Comparison of ENCODE assay signal across 10 mouse cellular contexts in genomic region chr5:92554891-92555511, GRCm38 (mm10). TPM values are rescaled to one million over a fixed set of nuclear protein-coding genes. Genes with fewer than 3 reads are reported as not detected.
DNase-seq lines count a peak whose midpoint lies in the region; ATAC-seq lines count a peak whose summit lies in the region.
"Had no signal": no experiment of that assay in that cellular context is flagged by ENCODE, and none has a peak within 500 bp of the region (broad histone marks: within the 10 kb centered on the region; RNA-seq: fewer than 3 reads in every experiment).

Gene Fam47e, plus strand, starts transcription at chr5:92555069.

- H3K9me3 ChIP-seq in forebrain, embryonic 13.5 days (replicated peaks): peaks cover 2% of the 10 kb centered on the region; the same call in 1 of the 2 replicates
- H3K9me3 ChIP-seq in forebrain, embryonic 11.5 days (ENCODE audit: control insufficient read depth, low read length): no peaks in the 10 kb centered on the region; the same call in 1 of the 2 replicates
- H3K9me3 ChIP-seq: limb, embryonic 13.5 days; neural tube, embryonic 12.5 days had no signal

- 79% methylated on average over 16 of the region's 16 CpGs for WGBS in forebrain, embryonic 13.5 days
- 73% methylated on average over 16 of the region's 16 CpGs for WGBS in forebrain, embryonic 11.5 days

- H3K27me3 ChIP-seq in forebrain, embryonic 13.5 days: no peaks in the 10 kb centered on the region
- H3K27me3 ChIP-seq in forebrain, embryonic 11.5 days (ENCODE audit: control insufficient read depth, insufficient read depth, low read length): no peaks in the 10 kb centered on the region
- H3K27me3 ChIP-seq: limb, embryonic 13.5 days; neural tube, embryonic 12.5 days had no signal

- H3K9ac ChIP-seq in forebrain, embryonic 13.5 days: no peak within 1 kb of the TSS
- H3K9ac ChIP-seq in forebrain, embryonic 11.5 days (ENCODE audit: low read length): no peak within 1 kb of the TSS
- H3K9ac ChIP-seq: limb, embryonic 13.5 days; neural tube, embryonic 12.5 days had no signal

- DNase-seq in forebrain, embryonic 11.5 days (ENCODE audit: low spot score): no peak
- DNase-seq in urinary bladder, adult 18-20 months (ENCODE audit: low spot score in 2 of 2): peak; percentile 41 to 54
- DNase-seq in urinary bladder, postnatal 10 days (ENCODE audit: low spot score): no peak
- DNase-seq in left cerebral cortex, postnatal 10 days (ENCODE audit: extremely low spot score in 1 of 2, low spot score in 2 of 2): peak; percentile 21 to 47
- peak; percentile 24 for DNase-seq in urinary bladder, postnatal 25 days (ENCODE audit: low spot score)
- DNase-seq in gastrocnemius, postnatal 14 days: no peak
- no peak for DNase-seq in gastrocnemius, adult 8-10 months (ENCODE audit: low spot score in 2 of 2)

- no peaks in the 10 kb centered on the region for H3K36me3 ChIP-seq in forebrain, embryonic 13.5 days (ENCODE audit: poor library complexity, severe bottlenecking)
- H3K36me3 ChIP-seq in forebrain, embryonic 11.5 days (ENCODE audit: control insufficient read depth, insufficient read depth, low read length): no peaks in the 10 kb centered on the region
- H3K36me3 ChIP-seq: limb, embryonic 13.5 days; neural tube, embryonic 12.5 days had no signal

- H3K4me3 ChIP-seq in forebrain, embryonic 13.5 days: no peak within 1 kb of the TSS
- no peak within 1 kb of the TSS for H3K4me3 ChIP-seq in forebrain, embryonic 11.5 days (ENCODE audit: low read depth, low read length)
- H3K4me3 ChIP-seq: limb, embryonic 13.5 days; neural tube, embryonic 12.5 days had no signal

- intact Hi-C loops in left cerebral cortex, postnatal 10 days (cut with DNase I): no loop called here
- intact Hi-C loops in gastrocnemius, postnatal 14 days (cut with DNase I; ENCODE audit: low total_unique reads): no loop called here

- no peak within 1 kb of the TSS for H3K4me2 ChIP-seq in forebrain, embryonic 13.5 days
- H3K4me2 ChIP-seq in forebrain, embryonic 11.5 days (ENCODE audit: low read depth, low read length, severe bottlenecking): no peak within 1 kb of the TSS
- H3K4me2 ChIP-seq: limb, embryonic 13.5 days; neural tube, embryonic 12.5 days had no signal

- no peak within 1 kb of the TSS for H3K27ac ChIP-seq in forebrain, embryonic 13.5 days
- no peak within 1 kb of the TSS for H3K27ac ChIP-seq in forebrain, embryonic 11.5 days (ENCODE audit: low read depth, low read length)
- H3K27ac ChIP-seq: limb, embryonic 13.5 days; neural tube, embryonic 12.5 days had no signal

- H3K4me1 ChIP-seq in forebrain, embryonic 13.5 days: 0 out of 2 replicates have a peak, but pooled peaks cover 1% of the 10 kb centered on the region
- H3K4me1 ChIP-seq in forebrain, embryonic 11.5 days (replicated peaks; ENCODE audit: control insufficient read depth, insufficient read depth, low read length): no peaks in the 10 kb centered on the region
- H3K4me1 ChIP-seq: limb, embryonic 13.5 days; neural tube, embryonic 12.5 days had no signal

- peak; percentile 45; the same call in 1 of the 2 replicates for ATAC-seq in forebrain, embryonic 13.5 days
- ATAC-seq in forebrain, embryonic 11.5 days (replicated peaks; ENCODE audit: low FRiP score): no peak

RNA-seq across cellular contexts. Expression of gene Fam47e, which starts in this region (rescaled TPM):
- polyA plus RNA-seq in forebrain, embryonic 13.5 days (2015; fragmentation: Nextera tagmentation; extraction: Ambion mirVana): 0.38 TPM in 1 of 2 replicates, not detected in the other
- polyA plus RNA-seq in forebrain, embryonic 11.5 days (2014; fragmentation: Nextera tagmentation; extraction: Ambion mirVana): not detected in 2 replicates
- total RNA-seq in left cerebral cortex, postnatal 10 days (2021): under 1 TPM in 1 of 2 experiments, not detected in 1; 0.55 TPM
- not detected for total RNA-seq in gastrocnemius, postnatal 14 days (2021)
- not detected for total RNA-seq in gastrocnemius, adult 8-10 months (2022)
- polyA plus RNA-seq: limb, embryonic 13.5 days; neural tube, embryonic 12.5 days had no signal

Comparison
In these comparisons a context has a peak if more than half of its experiments do, and no peak if none do; other contexts are left out.
1. DNase-seq: peak in urinary bladder, adult 18-20 months (2 of 2) and urinary bladder, postnatal 25 days (single experiment); none in forebrain, embryonic 11.5 days (single experiment), urinary bladder, postnatal 10 days (single experiment), gastrocnemius, postnatal 14 days (single experiment) and gastrocnemius, adult 8-10 months (0 of 2).
2. Peak in ATAC-seq in forebrain, embryonic 13.5 days; RNA of the gene not detected or under 1 TPM.
3. Peak in DNase-seq in left cerebral cortex, postnatal 10 days; RNA of the gene not detected or under 1 TPM.